In the genomic region with DNA sequence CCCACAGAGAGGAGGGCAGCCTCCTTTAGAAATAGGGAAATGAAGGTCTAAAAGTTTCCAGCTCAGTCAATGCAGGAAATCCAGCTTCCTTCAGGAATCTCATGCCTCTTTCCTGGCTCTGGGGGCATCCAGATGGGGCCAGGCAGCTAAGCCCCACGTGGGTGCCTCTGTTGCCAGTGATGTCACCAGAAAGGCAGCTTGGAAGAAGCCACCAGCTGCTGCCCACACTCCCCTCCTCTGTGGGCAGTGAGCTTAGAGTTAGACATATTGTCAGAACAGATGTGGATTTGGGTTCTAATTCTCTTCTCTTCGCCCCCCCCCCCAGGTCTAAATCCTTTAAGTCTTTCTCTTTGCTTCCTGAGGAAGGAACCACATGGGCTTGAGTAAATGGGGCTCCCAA, we compare ENCODE assay signal across 26 mouse cellular contexts.
A peak's percentile ranks its signal among the peaks of the same experiment; 100 is the strongest.
DNase-seq lines count a peak whose midpoint lies in the region; ATAC-seq and TF ChIP-seq lines count a peak whose summit lies in the region.
"Had no signal": no experiment of that assay in that cellular context is flagged by ENCODE, and none has a peak within 500 bp of the region (broad histone marks: within the 10 kb centered on the region; RNA-seq: fewer than 3 reads in every experiment).

No protein-coding gene starts in this region.

- H3K4me1 ChIP-seq in forebrain, embryonic 14.5 days (ENCODE audit: control insufficient read depth, insufficient read depth, low read length), result no peaks in the 10 kb centered on the region
- no peaks in the 10 kb centered on the region for H3K4me1 ChIP-seq in forebrain, postnatal 0 days (ENCODE audit: insufficient read depth)
- H3K4me1 ChIP-seq in kidney, adult 2 months (ENCODE audit: control insufficient read depth, insufficient read depth, low read length), result peaks cover 12% of the 10 kb centered on the region; the same call in 1 of the 2 replicates
- H3K4me1 ChIP-seq: heart, embryonic 10.5 days; heart, embryonic 15.5 days; liver, embryonic 15.5 days had no signal

- 24% methylated on average over 2 of the region's 2 CpGs for WGBS in forebrain, embryonic 14.5 days
- WGBS in forebrain, postnatal 0 days, result 52% methylated on average over 2 of the region's 2 CpGs
- 25% methylated on average over 1 of the region's 2 CpGs for WGBS in kidney, adult 2 months

- DNase-seq in forebrain, embryonic 14.5 days (ENCODE audit: low spot score), result peak; percentile 35
- no peak for DNase-seq in forebrain, postnatal 0 days
- DNase-seq in 3134 (ENCODE audit: extremely low read depth, insufficient read length, low spot score), result peak; percentile 29
- peak; percentile 44 for DNase-seq in 3T3-L1 (ENCODE audit: low read depth, low spot score)
- DNase-seq in retina, embryonic 14.5 days (ENCODE audit: low spot score), result peak; percentile 38
- DNase-seq in kidney, adult 2 months, result no peak
- DNase-seq in cerebellum, postnatal 14 days, result no peak
- DNase-seq: adrenal gland, postnatal 10 days; cerebellum, adult 11-12 months; cerebellum, adult 9-11 months; gastrocnemius, postnatal 14 days; heart, adult 11 months; kidney, adult 8-10 months; layer of hippocampus, postnatal 36 days; lung, embryonic 14.5 days; lung, postnatal 14 days; right cerebral cortex, adult 18-20 months; spleen, adult 18-20 months; thymus, postnatal 14 days had no signal

- H3K4me3 ChIP-seq in forebrain, embryonic 14.5 days (ENCODE audit: low read depth, low read length), result no peak overlapping the region
- H3K4me3 ChIP-seq in forebrain, postnatal 0 days (ENCODE audit: low read depth, low read length), result no peak overlapping the region
- no peak overlapping the region for H3K4me3 ChIP-seq in kidney, adult 2 months (ENCODE audit: insufficient read depth, low read depth, low read length)
- H3K4me3 ChIP-seq: embryonic facial prominence, embryonic 15.5 days; heart, embryonic 10.5 days; heart, embryonic 15.5 days; liver, embryonic 15.5 days had no signal

- no peak for ATAC-seq in forebrain, embryonic 14.5 days
- no peak for ATAC-seq in forebrain, postnatal 0 days
- ATAC-seq: hindbrain, embryonic 16.5 days had no signal

- no peak for TF ChIP-seq POLR2A in kidney, adult 2 months (IDR thresholded peaks at IDR 0.05; ENCODE audit: low read depth, low read length)

- H3K36me3 ChIP-seq in forebrain, embryonic 14.5 days (ENCODE audit: control insufficient read depth, insufficient read depth, low read length), result no peaks in the 10 kb centered on the region
- H3K36me3 ChIP-seq in forebrain, postnatal 0 days (ENCODE audit: insufficient read depth), result no peaks in the 10 kb centered on the region
- H3K36me3 ChIP-seq in kidney, adult 2 months (ENCODE audit: control insufficient read depth, insufficient read depth, low read length), result no peaks in the 10 kb centered on the region
- H3K36me3 ChIP-seq: embryonic facial prominence, embryonic 15.5 days; G1E; heart, embryonic 10.5 days; heart, embryonic 15.5 days; liver, embryonic 15.5 days had no signal

- no peak overlapping the region for H3K4me2 ChIP-seq in forebrain, embryonic 14.5 days (ENCODE audit: low read length)
- no peak overlapping the region for H3K4me2 ChIP-seq in forebrain, postnatal 0 days (ENCODE audit: low read depth)
- H3K4me2 ChIP-seq: embryonic facial prominence, embryonic 15.5 days; heart, embryonic 15.5 days; liver, embryonic 15.5 days; lung, embryonic 14.5 days had no signal

- no peaks in the 10 kb centered on the region for H3K27me3 ChIP-seq in forebrain, embryonic 14.5 days (replicated peaks; ENCODE audit: control insufficient read depth, insufficient read depth, low read length)
- no peaks in the 10 kb centered on the region for H3K27me3 ChIP-seq in forebrain, postnatal 0 days (ENCODE audit: insufficient read depth, low read length)
- H3K27me3 ChIP-seq in kidney, adult 2 months (replicated peaks; ENCODE audit: control insufficient read depth, insufficient read depth, low read length), result no peaks in the 10 kb centered on the region

- no peak overlapping the region for H3K9ac ChIP-seq in forebrain, embryonic 14.5 days (ENCODE audit: low read length)
- no peak overlapping the region for H3K9ac ChIP-seq in forebrain, postnatal 0 days
- H3K9ac ChIP-seq: embryonic facial prominence, embryonic 15.5 days; heart, embryonic 15.5 days; liver, embryonic 15.5 days; lung, embryonic 14.5 days had no signal

- H3K27ac ChIP-seq in forebrain, embryonic 14.5 days (ENCODE audit: low read depth, low read length), result no peak overlapping the region
- no peak overlapping the region for H3K27ac ChIP-seq in forebrain, postnatal 0 days (ENCODE audit: low read depth, low read length)
- H3K27ac ChIP-seq in kidney, adult 2 months (ENCODE audit: insufficient read depth, low read depth, low read length), result no peak overlapping the region
- H3K27ac ChIP-seq: embryonic facial prominence, embryonic 15.5 days; heart, embryonic 10.5 days; heart, embryonic 15.5 days; kidney, postnatal 0 days; liver, embryonic 15.5 days had no signal

- H3K9me3 ChIP-seq in forebrain, embryonic 14.5 days (replicated peaks; ENCODE audit: control insufficient read depth, low read length), result no peaks in the 10 kb centered on the region
- no peaks in the 10 kb centered on the region for H3K9me3 ChIP-seq in forebrain, postnatal 0 days (ENCODE audit: low read length)
- H3K9me3 ChIP-seq: embryonic facial prominence, embryonic 15.5 days; G1E; heart, embryonic 10.5 days; heart, embryonic 15.5 days; liver, embryonic 15.5 days had no signal

- TF ChIP-seq CTCF in forebrain, postnatal 0 days (IDR thresholded peaks at IDR 0.05; ENCODE audit: low read depth), result no peak
- no peak for TF ChIP-seq CTCF in kidney, adult 2 months (conservative IDR thresholded peaks at IDR 0.05; ENCODE audit: insufficient read depth, insufficient read length, low read depth, low read length)

Comparison
In these comparisons a context has a peak if more than half of its experiments do, and no peak if none do; other contexts are left out.
1. DNase-seq: peak in forebrain, embryonic 14.5 days (single experiment), 3134 (single experiment), 3T3-L1 (single experiment) and retina, embryonic 14.5 days (single experiment); none in forebrain, postnatal 0 days (single experiment), kidney, adult 2 months (single experiment) and cerebellum, postnatal 14 days (0 of 2).